Mouse (Mus musculus) liver, embryonic 14.5 days (tissue): ENCODE results near the gene Cenpe. TPM values are rescaled to one million over a fixed set of nuclear protein-coding genes. Genes with fewer than 3 reads are reported as not detected.
A peak's percentile ranks its signal among the peaks of the same experiment; 100 is the strongest.

ENCODE experiments used
- ATAC-seq: fragments of 200-750 bp; cut with Nextera tagmentation; 2 replicates; pipeline ENCODE4 v1.8.0; 2017; ENCODE audit warnings: moderate number of reproducible peaks, mild to moderate bottlenecking, moderate library complexity; ENCODE audit not compliant: insufficient read depth
- DNase-seq, 3 experiments: peaks; one replicate each; pipeline ENCODE4 v3.0.0-alpha.2; 2012 to 2013; ENCODE audit warnings: low read depth in 3 of 3, low spot score in 3 of 3
- H3K27ac ChIP-seq: fragments of 300-500 bp; sonication (generic); 2 replicates; pipeline ENCODE4 v1.5.1; 2014; ENCODE audit warnings: moderate library complexity, mild to moderate bottlenecking, control low read depth, inconsistent platforms
- H3K27me3 ChIP-seq: fragments of 300-500 bp; sonication (generic); 2 replicates; pipeline ENCODE4 v1.6.1; 2014; ENCODE audit warnings: mild to moderate bottlenecking, low read length, moderate library complexity; ENCODE audit not compliant: control insufficient read depth, insufficient read depth
- H3K36me3 ChIP-seq: fragments of 300-500 bp; sonication (generic); replicated peaks from 2 replicates; pipeline ENCODE4 v1.6.1; 2014; ENCODE audit warnings: low read depth; ENCODE audit not compliant: control insufficient read depth, insufficient read depth
- H3K4me1 ChIP-seq, 2 experiments: fragments of 200-500 bp in 1 of 2; fragments of 300-500 bp in 1 of 2; sonication (generic) in 1 of 2; replicated peaks; 2 replicates each; pipeline ENCODE4 v1.6.1; 2012 to 2014; ENCODE audit warnings: antibody characterized with exemption in 1 of 2, inconsistent platforms in 1 of 2, low read length in 1 of 2; ENCODE audit not compliant: control insufficient read depth in 2 of 2, insufficient read depth in 2 of 2
- H3K4me2 ChIP-seq: fragments of 300-500 bp; sonication (generic); 2 replicates; pipeline ENCODE4 v1.6.1; 2014; ENCODE audit warnings: low read depth, mild to moderate bottlenecking, control low read depth, moderate library complexity
- H3K4me3 ChIP-seq, 2 experiments: fragments of 200-500 bp in 1 of 2; fragments of 300-500 bp in 1 of 2; sonication (generic) in 1 of 2; 2 replicates each; pipeline ENCODE4 v1.5.1; 2012 to 2014; ENCODE audit warnings: low read depth in 2 of 2, low read length in 2 of 2, mild to moderate bottlenecking in 2 of 2, control low read depth in 1 of 2, inconsistent platforms in 1 of 2, moderate library complexity in 1 of 2; ENCODE audit not compliant: insufficient read depth in 1 of 2
- H3K9ac ChIP-seq: fragments of 300-500 bp; sonication (generic); replicated peaks from 2 replicates; pipeline ENCODE4 v1.6.1; 2014; ENCODE audit warnings: mild to moderate bottlenecking, control low read depth, moderate library complexity
- H3K9me3 ChIP-seq: fragments of 300-500 bp; sonication (generic); 2 replicates; pipeline ENCODE4 v1.6.1; 2016; ENCODE audit warnings: low read length, mixed read lengths; ENCODE audit not compliant: control insufficient read depth
- CTCF ChIP-seq: IDR thresholded peaks from 2 replicates; pipeline ENCODE4 v1.5.1; 2016; ENCODE audit warnings: antibody characterized with exemption, low read depth, control low read depth
- EP300 ChIP-seq: IDR thresholded peaks from 2 replicates; pipeline ENCODE4 v1.6.1; 2016; ENCODE audit warnings: antibody characterized with exemption, low read depth
- WGBS: fragments of 180-500 bp; shearing (Covaris S2); extraction: QIAGEN DNeasy Blood & Tissue Kit; methylation state at CpG from one replicate; pipeline ENCODE4 v1.1.7; 2014; ENCODE audit not compliant: insufficient replicate concordance; 5-methylcytosine and 5-hydroxymethylcytosine counted together
- polyA plus RNA-seq, 2 experiments: library from polyadenylated mRNA; depleted of rRNA in 1 of 2; stranded (reverse) in 1 of 2; unstranded in 1 of 2; fragments of >200 nt; fragmentation: Nextera tagmentation in 1 of 2; extraction: Ambion mirVana in 1 of 2; gene quantifications; 2 replicates each; pipeline versions ENCODE4 v1.2.1 to v1.2.3; 2012 to 2014

The Cenpe gene
- polyA plus RNA-seq, 2 experiments = 22.0 to 24.2 TPM

DNA sequence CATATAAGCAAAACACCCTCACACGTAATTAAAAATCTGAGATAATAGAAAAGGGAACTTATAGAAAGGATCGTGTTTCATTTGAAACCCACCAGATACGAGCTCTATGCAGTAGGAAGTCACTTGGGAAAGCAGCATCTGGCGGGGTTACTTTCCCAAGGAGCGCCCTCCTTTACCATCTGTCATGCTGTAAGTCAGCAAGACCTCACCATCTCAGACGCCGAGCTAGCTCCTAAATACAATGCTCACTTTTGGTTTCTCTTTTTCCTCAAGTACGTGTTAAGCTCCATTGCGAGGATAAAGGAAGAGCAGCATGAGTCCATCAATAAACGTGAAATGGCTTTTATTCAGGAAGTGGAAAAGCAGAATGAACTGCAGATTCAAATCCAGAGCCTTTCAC, 46.6 kb downstream of the Cenpe start:
- Histone ChIP-seq H3K9me3 (no peaks in the 10 kb centered on the region), H3K27me3 (no peaks in the 10 kb centered on the region), H3K9ac (no peak overlapping the region), H3K27ac (no peak overlapping the region), H3K36me3 (peaks cover 87% of the 10 kb centered on the region), H3K4me3 (no peak overlapping the region), H3K4me2 (no peak overlapping the region), H3K4me1 (no peaks in the 10 kb centered on the region)
- DNase-seq (no peak), ATAC-seq (no peak)
- TF ChIP-seq EP300 (no peak), CTCF (no peak)
- 87% methylated on average over 10 of the region's 10 CpGs for WGBS

DNA sequence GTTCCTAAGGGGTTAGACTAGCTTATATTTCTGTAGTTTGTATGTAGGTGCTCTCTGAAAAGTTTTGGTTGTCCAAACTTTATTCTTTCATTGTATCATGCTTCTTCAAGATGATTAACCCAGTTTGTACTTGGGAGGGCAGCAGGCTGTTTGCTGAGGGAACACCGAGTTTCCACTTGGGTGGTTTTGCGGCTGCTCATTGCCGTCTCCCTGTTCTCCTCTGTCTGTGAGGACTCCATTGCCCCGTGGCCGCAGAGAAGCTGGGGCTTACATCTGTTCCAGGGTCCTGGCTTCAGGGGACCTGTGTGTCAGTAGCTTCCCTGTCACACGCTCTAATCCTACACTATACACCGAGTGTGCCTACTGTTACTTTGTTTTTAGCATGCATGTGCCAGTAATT, 47.9 kb downstream of the Cenpe start:
- peaks cover 91% of the 10 kb centered on the region for H3K36me3 ChIP-seq
- no peak for TF ChIP-seq EP300
- TF ChIP-seq CTCF = no peak
- DNase-seq = no peak
- H3K9me3 ChIP-seq = no peaks in the 10 kb centered on the region
- no peak overlapping the region for H3K9ac ChIP-seq
- no peak overlapping the region for H3K4me3 ChIP-seq
- 94% methylated on average over 7 of the region's 7 CpGs for WGBS
- no peaks in the 10 kb centered on the region for H3K27me3 ChIP-seq
- H3K4me1 ChIP-seq = no peaks in the 10 kb centered on the region
- H3K4me2 ChIP-seq = no peak overlapping the region
- no peak for ATAC-seq
- no peak overlapping the region for H3K27ac ChIP-seq

- Histone ChIP-seq H3K4me3 (no peak overlapping the region), H3K4me1 (no peaks in the 10 kb centered on the region), H3K9me3 (no peaks in the 10 kb centered on the region), H3K27me3 (no peaks in the 10 kb centered on the region), H3K4me2 (no peak overlapping the region), H3K36me3 (peaks cover 88% of the 10 kb centered on the region), H3K27ac (no peak overlapping the region), H3K9ac (no peak overlapping the region)
- DNase-seq (no peak), ATAC-seq (no peak)
- whole genome bisulfite sequencing = 86% methylated on average over 5 of the region's 5 CpGs
- TF ChIP-seq CTCF (no peak), EP300 (no peak)
These were observed 56.3 kb downstream of the Cenpe start for GRCm38 (mm10) chr3:135268616-135269015.

DNA sequence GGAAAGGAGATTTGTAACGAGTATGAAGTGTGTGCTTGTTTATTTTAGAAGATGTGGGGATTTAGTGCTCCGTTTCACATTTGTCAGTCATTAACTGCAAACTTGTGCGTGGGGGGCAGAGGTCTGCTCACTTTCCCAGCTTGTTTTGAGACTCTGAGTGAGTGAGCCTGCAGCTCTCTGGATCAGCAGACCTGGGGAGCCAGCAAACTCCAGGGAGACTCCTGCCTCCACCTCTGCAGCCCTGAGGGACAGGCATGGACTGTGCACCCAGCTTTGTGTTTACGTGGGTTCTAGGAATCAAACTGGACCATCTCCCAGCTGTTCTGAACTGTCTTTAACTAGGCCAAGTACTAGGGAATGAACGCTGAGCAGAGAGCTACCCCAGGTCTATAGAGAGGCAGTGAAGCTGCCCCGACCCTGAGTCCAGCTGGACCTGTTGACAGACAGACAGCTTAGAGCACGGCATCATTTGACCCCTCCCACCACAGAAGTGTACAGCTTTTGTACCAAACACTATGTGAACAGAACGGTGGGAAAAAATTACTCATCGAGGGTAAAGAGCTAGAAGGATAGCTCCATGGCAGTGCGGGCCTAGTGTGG, 57.2 kb downstream of the Cenpe start:
- Histone ChIP-seq H3K4me1 (no peaks in the 10 kb centered on the region), H3K9ac (no peak overlapping the region), H3K4me3 (no peak overlapping the region), H3K36me3 (peaks cover 79% of the 10 kb centered on the region), H3K27me3 (no peaks in the 10 kb centered on the region), H3K4me2 (no peak overlapping the region), H3K27ac (no peak overlapping the region), H3K9me3 (no peaks in the 10 kb centered on the region)
- WGBS = 81% methylated on average over 10 of the region's 10 CpGs
- ATAC-seq (peak; percentile 50), DNase-seq (no peak)
- TF ChIP-seq CTCF (no peak), EP300 (no peak)

DNA sequence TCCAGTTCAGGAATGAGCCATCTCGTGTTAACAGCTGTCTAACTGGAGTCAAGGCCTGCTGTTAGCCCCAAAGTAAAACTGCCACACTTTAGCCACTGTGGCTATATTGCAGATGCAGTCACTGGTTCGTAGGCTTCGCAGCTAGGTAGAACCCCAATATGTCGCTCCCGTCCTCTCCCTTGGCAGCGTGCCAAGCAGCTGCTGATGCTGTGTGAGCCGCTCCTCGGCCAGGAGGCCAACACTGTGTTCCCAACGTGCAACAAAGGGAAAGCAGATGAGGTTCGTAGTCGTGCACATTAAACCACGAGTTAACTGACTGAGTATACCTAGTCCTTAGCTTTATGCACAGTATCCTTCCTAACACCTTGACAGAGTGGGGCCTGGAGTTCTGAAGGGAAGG, 60.3 kb downstream of the Cenpe start:
- Histone ChIP-seq H3K4me3 (no peak overlapping the region), H3K4me1 (no peaks in the 10 kb centered on the region), H3K27me3 (no peaks in the 10 kb centered on the region), H3K9me3 (no peaks in the 10 kb centered on the region), H3K36me3 (peaks cover 51% of the 10 kb centered on the region), H3K9ac (no peak overlapping the region), H3K4me2 (no peak overlapping the region), H3K27ac (no peak overlapping the region)
- DNase-seq = no peak
- TF ChIP-seq EP300 (no peak), CTCF (no peak)
- ATAC-seq = no peak
- WGBS = 89% methylated on average over 12 of the region's 12 CpGs
